Mouse (Mus musculus) cerebellum, adult 2 months (tissue): ENCODE data around the gene Nip7. TPM values are rescaled to one million over a fixed set of nuclear protein-coding genes. Genes with fewer than 3 reads are reported as not detected.

Experiments used
- DNase-seq, 2 experiments: peaks; one replicate each; pipeline ENCODE4 v3.0.0; 2021
- H3K27ac ChIP-seq: fragments of 200-500 bp; 2 replicates; pipeline ENCODE4 v1.5.1; 2012; ENCODE audit warnings: low read length, control low read depth, inconsistent platforms; ENCODE audit not compliant: insufficient read depth
- H3K27me3 ChIP-seq: fragments of 200-500 bp; 2 replicates; pipeline ENCODE4 v1.6.1; 2012; ENCODE audit warnings: inconsistent platforms, mild to moderate bottlenecking, low read length, moderate library complexity; ENCODE audit not compliant: control insufficient read depth, insufficient read depth
- H3K4me1 ChIP-seq: fragments of 200-500 bp; 2 replicates; pipeline ENCODE4 v1.6.1; 2011; ENCODE audit warnings: low read length; ENCODE audit not compliant: control insufficient read depth, insufficient read depth
- H3K4me3 ChIP-seq: fragments of 200-500 bp; replicated peaks from 2 replicates; pipeline ENCODE3; 2011; ENCODE audit warnings: mild to moderate bottlenecking, low read depth, low read length, control low read depth; ENCODE audit not compliant: insufficient read depth
- CTCF ChIP-seq: fragments of 200-500 bp; IDR thresholded peaks from 2 replicates; pipeline ENCODE4 v1.5.1; 2011; ENCODE audit warnings: low read depth, mild to moderate bottlenecking, control low read depth, low read length, moderate library complexity, borderline replicate concordance; ENCODE audit not compliant: insufficient read depth
- POLR2A ChIP-seq: fragments of 200-500 bp; IDR thresholded peaks from 2 replicates; pipeline ENCODE4 v1.6.1; 2011; ENCODE audit warnings: low read length, control low read depth, borderline replicate concordance; ENCODE audit not compliant: insufficient read depth
- WGBS: fragments of 180-500 bp; shearing (Covaris S2); methylation state at CpG from one replicate; pipeline ENCODE4 v1.1.7; 2018; 5-methylcytosine and 5-hydroxymethylcytosine counted together
- polyA plus RNA-seq: library from polyadenylated mRNA; depleted of rRNA; stranded (reverse); fragments of >200 nt; gene quantifications from 2 replicates; pipeline ENCODE4 v1.2.3, GENCODE M21; 2012

Gene Nip7
- polyA plus RNA-seq, 1 experiment, result 44.6 TPM

DNA sequence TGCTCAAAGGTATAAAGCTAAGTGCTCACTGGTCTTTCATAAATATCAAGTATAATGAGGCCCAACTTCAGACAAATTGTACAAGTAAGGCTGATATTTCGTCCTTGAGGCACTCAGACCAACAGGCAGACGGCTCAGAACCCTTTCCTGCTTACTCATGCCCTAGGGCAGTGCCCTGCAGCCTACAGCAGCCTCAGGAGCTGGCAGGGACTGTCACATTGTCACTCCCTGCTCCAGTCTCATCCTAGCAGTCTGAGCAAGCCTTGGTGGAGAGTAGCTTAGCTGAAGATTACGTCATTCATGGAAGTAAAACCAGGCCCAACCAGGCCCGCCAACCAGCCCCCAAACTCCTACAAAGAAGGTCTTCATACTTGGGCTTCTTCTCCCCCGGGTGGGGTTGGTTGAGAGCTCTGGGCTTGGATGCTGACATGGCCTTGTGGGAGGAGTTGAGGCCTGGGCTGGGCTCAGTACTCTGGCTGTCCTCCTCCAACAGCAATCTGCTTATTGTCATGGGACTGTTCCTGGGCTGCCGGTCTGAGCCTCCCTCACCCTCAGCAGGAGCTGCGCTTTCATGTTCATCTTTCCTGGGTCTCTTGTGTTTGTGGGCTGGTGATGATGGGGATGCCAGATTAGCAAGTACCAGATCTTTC lies 19.7 kb downstream of the Nip7 start:
- H3K27ac ChIP-seq, result no peak overlapping the region

DNA sequence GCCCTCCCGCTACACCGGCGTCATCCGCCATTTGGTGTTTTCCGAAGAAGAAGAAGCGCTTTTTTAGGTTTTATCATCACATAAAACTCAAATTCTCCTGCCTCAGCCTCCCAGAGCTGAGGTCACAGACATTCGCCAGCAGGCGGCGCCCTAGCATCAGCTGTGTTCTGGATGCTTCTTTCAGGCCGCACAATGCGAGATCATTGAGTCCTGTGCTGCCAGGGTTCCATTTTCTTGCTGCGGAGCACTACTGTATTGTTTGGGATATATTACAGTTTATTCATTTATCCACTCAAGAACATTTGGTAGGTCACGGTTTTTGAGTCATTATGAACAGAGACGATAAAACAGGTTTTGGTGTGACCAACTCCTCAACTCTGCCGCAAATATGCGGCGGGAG lies 28.7 kb downstream of the Nip7 start:
- TF ChIP-seq CTCF (peak; percentile 30; the same call in 1 of the 2 replicates), POLR2A (no peak)
- Histone ChIP-seq H3K4me3 (no peak overlapping the region), H3K27me3 (no peaks in the 10 kb centered on the region), H3K4me1 (no peaks in the 10 kb centered on the region), H3K27ac (no peak overlapping the region)
- WGBS, result 96% methylated on average over 17 of the region's 17 CpGs
- no peak for DNase-seq

More for the DNA sequence above, 19.7 kb downstream of the Nip7 start:
- no peaks in the 10 kb centered on the region for H3K27me3 ChIP-seq
- H3K4me3 ChIP-seq, result no peak overlapping the region
- DNase-seq, result no peak
- WGBS, result 84% methylated on average over 7 of the region's 7 CpGs
- TF ChIP-seq CTCF (no peak), POLR2A (no peak)
- H3K4me1 ChIP-seq, result no peaks in the 10 kb centered on the region; the same call in 1 of the 2 replicates

DNA sequence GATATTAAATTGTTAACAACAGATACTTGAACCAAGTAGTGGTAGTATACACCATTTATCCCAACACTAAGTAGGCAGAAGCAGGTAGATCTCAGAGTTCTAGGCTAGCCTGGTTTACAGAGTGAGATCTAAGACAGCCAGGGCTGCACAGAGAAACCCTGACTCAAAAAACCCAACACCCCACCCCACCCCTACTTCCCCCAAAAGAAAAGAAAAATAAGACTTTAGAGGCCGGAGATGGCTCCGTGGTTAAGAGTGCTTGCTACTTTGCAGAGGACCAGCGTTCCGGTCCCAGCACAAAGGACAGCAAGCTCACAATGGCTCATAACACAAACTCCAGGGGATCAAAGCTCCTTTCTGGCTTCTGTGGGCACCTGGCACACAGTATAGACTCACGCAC lies 29.3 kb downstream of the Nip7 start:
- Histone ChIP-seq H3K4me1 (no peaks in the 10 kb centered on the region), H3K4me3 (no peak overlapping the region), H3K27me3 (no peaks in the 10 kb centered on the region), H3K27ac (no peak overlapping the region)
- no peak for DNase-seq
- TF ChIP-seq POLR2A (no peak), CTCF (no peak)
- 98% methylated on average over 5 of the region's 5 CpGs for WGBS

DNA sequence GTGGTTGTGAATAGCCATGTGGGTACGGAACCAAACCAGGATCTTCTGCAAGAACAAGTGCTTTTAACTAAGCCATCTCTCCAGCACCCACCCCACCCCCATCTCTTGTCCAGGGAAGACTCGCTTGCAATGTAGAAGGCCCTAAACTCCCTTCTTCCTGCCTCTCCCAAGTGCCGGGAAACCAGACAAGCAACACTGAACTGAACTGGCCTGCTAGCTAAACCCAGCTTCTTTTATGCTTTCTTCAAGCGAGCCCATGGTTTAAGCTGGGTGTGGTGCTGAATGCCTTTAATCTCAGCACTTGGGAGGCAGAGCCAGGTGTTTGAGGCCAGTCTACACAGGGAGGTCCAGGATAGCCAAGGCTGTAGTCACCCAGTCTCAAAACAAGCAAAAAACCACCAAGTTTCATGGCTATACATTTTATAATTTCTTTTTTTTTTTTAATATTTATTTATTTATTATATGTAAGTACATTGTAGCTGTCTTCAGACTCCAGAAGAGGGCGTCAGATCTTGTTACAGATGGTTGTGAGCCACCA lies 31.9 kb downstream of the Nip7 start:
- no peak overlapping the region for H3K27ac ChIP-seq
- WGBS, result 99% methylated on average over 5 of the region's 5 CpGs
- DNase-seq, result no peak
- H3K27me3 ChIP-seq, result no peaks in the 10 kb centered on the region
- H3K4me3 ChIP-seq, result no peak overlapping the region
- no peaks in the 10 kb centered on the region for H3K4me1 ChIP-seq
- no peak for TF ChIP-seq POLR2A
- TF ChIP-seq CTCF, result no peak

DNA sequence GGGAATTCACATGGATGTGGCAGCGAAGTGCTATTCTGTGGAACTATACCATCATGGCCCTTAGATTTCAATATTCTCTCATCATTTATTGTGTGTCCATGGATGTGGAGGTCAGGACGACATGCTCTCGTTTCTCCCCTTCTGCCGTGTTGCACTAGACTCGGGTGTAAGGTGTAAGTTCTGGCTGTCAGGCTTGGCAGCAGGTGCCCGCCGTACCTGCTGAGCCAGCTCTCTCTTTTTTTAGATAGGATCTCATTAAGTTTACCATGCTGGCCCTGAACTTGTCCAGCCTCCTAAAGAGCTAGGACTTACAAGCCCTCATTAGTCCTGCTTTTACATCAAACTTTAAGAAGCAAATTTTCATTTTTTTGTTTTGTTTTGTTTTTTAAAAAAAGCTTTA lies 33.9 kb downstream of the Nip7 start:
- 41% methylated on average over 7 of the region's 7 CpGs for whole genome bisulfite sequencing

DNA sequence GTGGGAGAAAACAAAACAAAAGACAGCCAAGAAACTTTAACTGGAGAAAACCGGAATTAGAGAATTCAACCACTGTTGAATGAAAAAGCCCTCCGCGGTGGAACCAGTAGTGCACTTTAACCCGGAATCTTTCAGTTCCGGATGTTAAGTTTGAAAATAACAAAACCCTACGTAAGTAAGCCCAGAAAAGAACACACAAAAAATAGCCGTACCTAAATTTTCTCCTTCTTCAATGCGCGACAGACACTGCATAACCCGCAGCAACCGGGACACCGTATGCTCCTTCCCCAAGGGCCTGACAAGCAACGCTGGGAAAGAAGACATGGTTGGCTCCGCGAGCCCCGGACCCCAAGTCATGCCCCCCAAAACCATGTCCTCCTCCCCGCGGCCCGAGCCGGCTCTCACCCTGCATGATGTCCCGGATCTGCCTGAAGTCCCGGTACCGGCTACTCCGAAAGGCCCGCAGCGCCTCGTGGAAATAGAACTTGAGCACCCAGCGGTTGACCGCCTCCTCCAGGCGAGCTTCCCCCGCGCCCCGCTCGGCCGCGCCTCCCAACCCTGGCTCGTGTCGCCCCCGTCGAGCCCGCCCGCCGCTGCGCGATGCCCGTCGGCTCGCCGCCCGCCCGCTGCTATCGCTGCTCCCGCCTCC lies 39.2 kb downstream of the Nip7 start:
- peaks cover 5% of the 10 kb centered on the region; the same call in 1 of the 2 replicates for H3K4me1 ChIP-seq
- DNase-seq, result no peak
- peak overlapping the region; percentile 83 for H3K27ac ChIP-seq
- TF ChIP-seq POLR2A (no peak), CTCF (no peak)
- H3K27me3 ChIP-seq, result no peaks in the 10 kb centered on the region
- WGBS, result 1% methylated on average over 51 of the region's 53 CpGs
- peak overlapping the region; percentile 96 for H3K4me3 ChIP-seq

More for the DNA sequence above, 33.9 kb downstream of the Nip7 start:
- TF ChIP-seq POLR2A (no peak), CTCF (no peak)
- Histone ChIP-seq H3K4me1 (no peaks in the 10 kb centered on the region), H3K27ac (no peak overlapping the region), H3K27me3 (no peaks in the 10 kb centered on the region), H3K4me3 (no peak overlapping the region)
- DNase-seq, result no peak

DNA sequence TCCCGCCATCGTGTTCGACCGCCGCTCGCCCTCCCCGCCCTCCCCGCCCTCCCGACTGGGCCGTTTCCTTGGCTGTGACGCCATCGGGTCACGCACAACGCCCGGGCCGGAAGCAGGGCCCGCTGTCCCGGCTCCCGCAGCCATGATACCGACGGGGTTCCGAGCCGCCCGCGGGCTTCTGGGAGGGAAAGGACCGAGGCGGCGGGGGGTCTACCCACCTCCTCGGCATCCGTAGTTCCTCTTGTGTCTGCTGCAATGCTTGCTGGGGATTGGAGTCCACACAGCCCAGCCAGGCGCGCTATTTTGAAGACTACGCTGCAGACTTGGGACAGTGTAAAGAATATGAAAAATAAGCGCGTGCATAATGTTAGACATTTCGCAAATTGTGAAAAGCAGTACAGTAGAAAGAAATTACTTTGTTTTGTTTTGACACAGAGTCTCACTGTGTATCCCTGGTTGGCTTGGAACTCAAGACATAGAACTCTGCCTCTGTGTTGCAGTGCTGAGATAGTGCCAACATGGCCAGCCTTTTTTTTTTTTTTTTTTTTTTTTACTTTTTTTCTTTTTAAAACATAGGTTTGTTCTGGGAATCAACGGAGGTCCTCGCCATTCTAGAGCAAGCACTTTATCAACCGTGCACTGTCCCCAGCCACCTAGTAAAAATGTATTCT lies 39.8 kb downstream of the Nip7 start, which contains the start of gene Terf2:
Gene Terf2, minus strand, starts transcription at position 182 of the 671 bp plus-strand sequence.
- H3K27ac ChIP-seq, result peak within 1 kb of the TSS; percentile 83
- TF ChIP-seq CTCF (no peak), POLR2A (0 out of 2 replicates have a peak, but pooled peaks have one; percentile 35)
- DNase-seq, result peak; percentile 98
- no peaks in the 10 kb centered on the region for H3K27me3 ChIP-seq
- H3K4me1 ChIP-seq, result peaks cover 5% of the 10 kb centered on the region; the same call in 1 of the 2 replicates
- H3K4me3 ChIP-seq, result peak within 1 kb of the TSS; percentile 96
- WGBS, result 3% methylated on average over 39 of the region's 39 CpGs

DNA sequence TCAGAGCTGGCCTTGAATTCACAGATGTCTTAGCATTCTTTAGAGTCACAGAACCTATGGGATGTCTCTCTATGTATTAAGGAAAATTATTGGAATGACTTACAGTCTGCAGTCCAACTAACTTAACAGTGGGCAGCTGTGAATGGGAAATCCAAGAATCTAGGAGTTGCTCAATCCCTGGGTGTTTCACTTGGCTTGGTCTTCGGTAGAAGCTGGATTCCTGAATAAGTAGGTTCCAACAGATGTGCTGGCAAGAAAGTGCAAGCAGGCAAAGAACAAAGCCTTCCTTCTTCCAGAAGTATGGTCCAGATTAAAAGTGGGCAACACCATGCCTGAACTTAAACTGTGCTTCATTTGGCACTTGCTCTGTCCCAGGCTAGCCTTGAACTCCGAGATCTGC lies 44.0 kb downstream of the Nip7 start:
- DNase-seq, result no peak
- Histone ChIP-seq H3K27ac (no peak overlapping the region), H3K4me1 (peaks cover 5% of the 10 kb centered on the region; the same call in 1 of the 2 replicates), H3K4me3 (no peak overlapping the region), H3K27me3 (no peaks in the 10 kb centered on the region)
- 75% methylated on average over 2 of the region's 2 CpGs for WGBS
- TF ChIP-seq CTCF (no peak), POLR2A (no peak)
